Mouse (Mus musculus) right cerebral cortex, postnatal 36 days (tissue): ENCODE measurements around the gene Ankrd35.
"Not testable (repeated sequence)": the region's sequence is repeated elsewhere in the genome, so short reads cannot be mapped to it uniquely, and the experiment has no call there.

Experiments used
- DNase-seq, 2 experiments: peaks; one replicate each; pipeline ENCODE4 v3.0.0; 2022; ENCODE audit warnings: low spot score in 2 of 2, mixed read lengths in 1 of 2

Gene Ankrd35

DNA sequence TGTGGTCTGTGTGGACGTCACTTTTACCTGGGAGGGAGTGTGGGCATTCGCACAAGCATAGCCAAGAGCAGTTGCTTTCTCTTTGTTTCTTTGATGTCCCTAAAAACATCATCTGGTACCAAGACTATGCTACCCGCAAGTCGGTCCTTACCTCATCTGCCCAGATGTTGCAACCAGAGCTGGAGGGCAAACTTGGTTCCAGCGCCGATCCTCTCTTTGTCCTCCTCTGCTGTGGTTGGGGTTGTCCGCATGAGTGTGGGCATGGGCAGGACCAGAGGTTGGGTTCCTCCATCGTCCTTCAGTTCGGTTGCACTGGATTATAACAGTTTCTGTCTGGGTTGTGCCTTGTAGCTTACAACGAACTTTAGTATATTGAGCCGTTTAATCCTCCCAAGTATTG lies 36.3 kb downstream of the Ankrd35 start:
- no peak for DNase-seq

DNA sequence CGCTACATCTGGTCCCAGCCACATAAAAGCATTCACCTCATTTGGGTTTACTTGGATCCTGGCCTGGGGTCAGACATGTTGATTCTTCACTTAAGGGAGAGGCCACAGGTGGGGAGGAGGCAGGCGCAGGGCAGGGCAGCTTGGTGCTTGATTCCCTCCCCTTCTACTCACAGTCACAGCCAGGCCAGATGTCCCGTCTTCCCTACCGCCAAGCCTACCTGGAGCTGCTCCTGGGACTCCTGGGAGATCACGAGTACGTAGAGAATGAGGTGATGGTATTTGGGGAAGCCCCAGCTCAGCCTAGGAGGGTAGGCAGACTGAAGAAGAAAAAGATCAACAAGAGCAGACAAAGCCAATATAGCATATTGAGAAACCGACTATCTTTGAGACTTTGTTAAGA lies 37.1 kb downstream of the Ankrd35 start:
- DNase-seq, result no peak

DNA sequence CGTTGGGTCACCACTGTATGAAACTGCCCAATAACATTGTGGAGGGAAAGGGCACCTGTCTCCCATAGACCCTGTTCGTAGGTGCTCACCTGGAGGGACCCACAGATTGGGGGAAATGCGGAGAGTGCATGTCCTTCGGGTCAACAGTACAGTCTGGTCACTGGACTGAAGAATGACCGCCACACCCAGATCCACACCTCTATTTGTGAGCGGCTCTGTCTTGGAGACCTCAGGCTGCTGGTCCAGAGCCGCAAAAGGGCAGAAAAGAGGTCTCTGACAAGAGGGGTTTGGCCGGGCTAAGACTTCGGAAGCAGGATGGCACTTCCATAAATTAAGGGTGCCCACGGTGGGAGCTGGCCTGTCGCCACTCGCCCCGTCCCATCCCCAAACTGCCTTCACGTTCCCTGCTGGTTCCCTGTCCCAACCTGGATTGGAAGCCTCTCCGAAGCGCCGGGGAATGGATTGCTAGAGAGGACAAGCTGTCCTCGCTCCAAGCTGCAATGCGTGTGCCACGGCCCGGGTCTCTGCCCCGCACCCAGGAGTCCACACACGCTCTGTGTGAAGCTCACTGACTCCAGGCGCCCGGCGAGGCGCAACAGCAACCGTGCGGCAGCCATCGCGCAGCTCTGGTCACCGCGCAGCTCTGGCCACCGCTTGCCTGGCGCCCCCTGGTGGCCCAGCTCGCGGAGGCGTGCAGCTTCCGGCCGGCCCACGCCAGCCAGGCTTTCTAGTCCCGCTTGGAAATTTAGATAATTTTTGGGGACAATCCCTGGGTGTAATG lies 38.2 kb downstream of the Ankrd35 start, which contains the start of gene Nudt17:
Gene Nudt17, minus strand, starts transcription at position 660 of the 781 bp plus-strand sequence.
- peak; percentile 70 to 72 for DNase-seq

DNA sequence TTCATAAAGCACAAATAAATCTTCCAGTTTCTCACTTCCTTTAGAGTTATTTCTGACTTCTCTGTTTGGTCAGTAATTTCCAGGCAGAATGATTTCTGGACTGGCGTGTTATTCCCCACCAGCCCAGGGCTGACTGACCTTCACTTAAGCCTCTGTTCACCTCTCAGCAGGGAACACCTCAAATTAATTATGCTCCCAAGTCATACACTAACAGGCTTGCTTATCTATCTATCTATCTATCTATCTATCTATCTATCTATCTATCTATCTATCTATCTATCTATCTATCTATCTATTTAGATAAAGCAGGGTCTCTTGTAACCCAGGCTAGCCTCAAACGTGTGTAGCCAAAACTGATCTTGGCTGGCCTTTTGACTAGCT lies 38.7 kb downstream of the Ankrd35 start:
- no peak for DNase-seq

DNA sequence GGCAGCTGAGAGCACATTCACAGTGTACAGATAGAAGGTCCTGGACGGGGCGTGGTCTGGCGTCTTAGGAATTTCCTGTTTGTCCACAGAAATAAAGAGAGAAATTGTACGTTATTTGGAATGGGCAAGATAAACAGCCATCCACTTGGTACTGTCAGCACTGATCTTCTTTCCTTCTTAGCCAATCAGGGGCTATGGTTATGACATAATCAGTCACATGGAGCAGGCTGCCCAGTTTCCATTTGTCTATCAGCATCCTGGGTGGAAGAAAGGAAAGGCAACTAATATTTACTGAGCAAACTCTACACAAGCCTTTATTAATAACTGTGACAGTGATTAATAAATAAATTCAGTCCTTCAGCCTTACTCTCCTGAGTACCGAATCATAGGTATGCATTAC lies 44.4 kb downstream of the Ankrd35 start:
- no peak for DNase-seq

DNA sequence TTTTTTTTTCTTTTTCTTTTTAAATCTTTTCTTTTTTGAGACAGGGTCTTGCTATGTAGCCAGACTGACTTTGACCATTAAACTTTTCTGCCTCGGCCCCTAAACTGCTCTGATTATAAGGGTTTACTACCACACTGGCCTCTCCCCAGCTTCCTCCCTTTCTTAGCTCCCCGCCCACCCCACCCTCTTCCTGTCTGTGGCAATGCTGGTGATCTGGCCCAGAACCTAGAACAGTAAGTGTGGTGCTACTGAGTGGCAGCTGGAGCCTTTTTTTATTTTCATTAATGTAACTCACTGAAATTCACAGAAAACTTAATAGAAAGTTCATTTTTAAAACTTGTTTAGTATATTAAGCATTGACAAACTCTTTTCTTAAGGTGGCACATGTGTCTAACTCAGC lies 45.9 kb downstream of the Ankrd35 start:
- DNase-seq, result no peak

DNA sequence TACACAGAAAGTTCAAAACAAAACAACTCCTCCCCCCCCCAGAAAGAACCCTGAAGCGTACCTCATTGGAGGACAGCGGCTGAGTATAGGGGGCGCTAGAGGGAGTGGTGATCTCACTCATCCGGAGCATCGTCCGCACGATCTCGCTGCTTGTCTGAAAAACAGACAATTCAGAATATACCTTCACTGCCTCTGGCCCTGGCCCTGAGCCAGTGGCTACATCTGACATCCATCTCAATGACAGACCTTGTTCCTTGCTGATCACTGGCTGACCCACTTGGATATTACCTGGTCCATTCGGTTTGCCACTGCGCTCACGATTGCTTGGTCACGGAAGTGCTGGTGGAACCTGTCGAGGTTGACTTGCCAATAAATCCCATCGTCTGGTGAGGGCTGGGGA lies 49.2 kb downstream of the Ankrd35 start:
- peak in 1 of 2 experiments; percentile 35 for DNase-seq

DNA sequence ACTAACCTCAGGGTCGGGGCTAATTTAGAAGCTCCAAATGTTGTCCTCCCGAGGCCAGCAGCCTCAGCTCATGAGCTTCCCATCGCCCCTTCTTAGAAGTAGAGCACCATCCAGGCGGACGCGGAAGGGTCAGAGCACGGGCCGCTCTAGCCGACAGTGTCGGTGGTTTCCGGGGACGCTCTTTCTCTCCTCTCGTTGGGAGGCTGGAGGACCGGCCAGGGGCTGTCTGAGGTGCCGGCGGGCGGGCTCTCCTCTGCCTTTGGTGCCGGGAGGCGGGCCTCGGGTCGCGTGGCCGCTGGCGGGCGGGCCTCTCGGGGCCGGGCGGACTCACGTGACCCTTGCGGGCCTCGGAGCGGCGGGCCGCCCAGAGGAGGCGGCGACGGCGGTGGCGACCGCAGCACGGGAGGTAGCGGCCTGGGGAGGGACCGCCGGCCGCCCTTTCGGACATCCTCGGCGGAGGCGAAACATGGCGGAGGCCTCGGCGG lies 57.5 kb downstream of the Ankrd35 start, which contains the start of the genes Polr3c and Rnf115:
Gene Polr3c, minus strand, starts transcription at position 286 of the 485 bp plus-strand sequence.
Gene Rnf115, plus strand, starts transcription at position 322 of the 485 bp plus-strand sequence.
- DNase-seq, result peak; percentile 93 to 95

DNA sequence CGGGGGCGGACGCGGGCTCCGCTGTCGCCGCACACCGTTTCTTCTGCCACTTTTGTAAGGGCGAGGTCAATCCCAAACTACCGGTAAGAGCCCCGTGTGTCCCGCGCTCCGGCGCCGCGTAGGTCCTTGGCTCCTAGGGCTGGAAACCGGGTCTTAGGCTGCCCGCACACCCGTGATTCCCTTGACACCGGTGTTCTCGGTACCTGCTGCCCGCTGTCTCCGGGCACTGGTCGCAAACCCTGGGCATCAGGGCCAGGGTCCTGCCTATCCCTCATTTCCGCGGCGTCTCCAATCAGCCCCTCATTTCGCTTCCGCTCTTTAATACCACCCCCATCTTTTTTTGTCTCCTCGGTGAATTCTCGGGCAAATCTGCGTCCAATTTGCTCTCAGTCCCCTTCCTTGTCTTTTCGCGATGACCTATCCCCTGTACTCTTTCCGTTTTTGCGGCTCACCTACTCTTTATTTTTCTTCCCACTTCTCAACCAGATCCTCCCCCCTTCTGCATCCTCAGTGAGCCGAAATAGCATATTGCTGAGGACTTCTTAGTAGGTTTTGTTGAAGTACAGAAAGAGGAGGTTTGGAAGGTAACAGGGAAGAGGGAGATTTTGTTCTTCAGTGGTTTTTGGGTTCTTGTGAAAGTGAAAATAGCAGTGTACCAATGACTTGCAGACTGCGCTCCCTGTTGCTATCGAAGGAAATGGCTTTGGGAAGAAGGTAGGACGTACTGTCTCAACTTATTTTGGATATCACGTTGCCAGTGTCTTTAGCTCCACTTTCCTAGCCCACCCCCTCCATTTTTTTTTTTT lies 58.1 kb downstream of the Ankrd35 start:
- DNase-seq, result no peak

DNA sequence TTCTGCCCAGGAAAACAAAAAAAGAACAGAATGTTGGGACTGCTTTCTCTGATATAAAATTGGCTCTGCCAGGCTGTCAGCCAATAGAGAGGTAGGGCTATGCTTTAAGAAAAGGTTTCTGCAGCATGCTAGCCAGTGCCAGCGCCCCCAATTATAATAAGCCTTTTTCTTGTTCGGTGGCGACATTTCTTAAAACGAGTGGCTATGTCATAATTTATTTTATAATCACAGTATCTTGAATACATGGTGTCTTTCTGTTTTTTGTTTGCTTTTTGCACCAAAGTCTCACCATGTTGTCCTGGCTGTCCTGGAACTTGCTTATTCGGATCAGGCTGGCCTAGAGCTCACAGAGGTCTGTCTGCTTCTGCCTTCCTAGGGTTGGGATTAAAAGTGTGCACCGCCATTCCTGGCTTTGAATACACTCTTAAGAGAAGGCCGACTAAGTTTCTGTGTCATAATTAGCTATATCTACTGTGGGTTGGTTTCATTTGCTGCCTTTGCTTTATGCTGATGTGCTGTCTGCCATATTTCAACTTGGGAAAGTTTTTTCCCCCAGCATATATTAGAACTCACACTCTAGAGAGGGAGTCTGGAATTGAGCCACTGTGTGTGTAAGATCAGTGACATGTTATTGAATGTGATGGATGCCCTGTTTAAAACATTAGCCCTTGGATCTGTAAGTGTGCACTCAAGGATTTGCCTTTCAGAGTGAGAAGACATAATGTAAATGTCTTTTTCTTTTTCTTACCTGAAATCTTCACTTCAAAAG lies 58.9 kb downstream of the Ankrd35 start:
- DNase-seq, result peak in 1 of 2 experiments; percentile 36

DNA sequence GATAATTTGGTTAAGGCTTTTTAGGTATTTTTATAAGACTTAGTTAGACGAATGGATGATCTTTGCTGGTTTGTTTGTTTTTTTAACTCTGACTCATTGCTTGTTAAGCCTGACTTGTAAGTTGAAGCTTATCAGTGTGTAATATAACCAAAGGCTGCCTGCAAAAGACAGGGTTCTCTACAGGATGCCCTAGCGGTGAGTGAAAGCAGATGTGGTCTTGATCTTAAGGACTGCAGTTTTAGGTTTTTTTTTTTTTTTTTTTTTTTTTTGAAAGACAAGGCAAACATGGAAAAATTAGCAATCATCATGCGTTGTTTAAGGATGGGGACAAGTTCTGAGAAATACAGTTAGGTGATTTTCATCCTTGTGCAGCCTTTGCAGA lies 59.5 kb downstream of the Ankrd35 start:
- no peak for DNase-seq

DNA sequence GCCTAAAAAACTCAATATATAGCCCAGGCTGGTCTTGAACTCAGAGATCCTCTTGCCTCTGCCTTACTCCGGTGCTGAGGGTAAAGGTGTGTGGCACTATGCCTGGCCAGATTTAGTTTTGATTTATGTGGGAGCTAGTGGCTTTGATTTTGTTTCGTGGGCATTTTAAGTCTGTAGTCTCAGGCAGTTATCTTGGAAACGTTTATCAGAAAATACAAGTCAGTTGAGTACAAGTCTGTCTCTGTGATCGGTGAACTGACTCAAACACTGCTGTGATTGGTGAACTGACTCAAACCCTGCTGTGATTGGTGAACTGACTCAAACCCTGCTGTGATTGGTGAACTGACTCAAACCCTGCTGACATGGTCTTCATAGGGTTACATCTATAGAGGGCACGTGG lies 60.9 kb downstream of the Ankrd35 start:
- DNase-seq, result no peak

DNA sequence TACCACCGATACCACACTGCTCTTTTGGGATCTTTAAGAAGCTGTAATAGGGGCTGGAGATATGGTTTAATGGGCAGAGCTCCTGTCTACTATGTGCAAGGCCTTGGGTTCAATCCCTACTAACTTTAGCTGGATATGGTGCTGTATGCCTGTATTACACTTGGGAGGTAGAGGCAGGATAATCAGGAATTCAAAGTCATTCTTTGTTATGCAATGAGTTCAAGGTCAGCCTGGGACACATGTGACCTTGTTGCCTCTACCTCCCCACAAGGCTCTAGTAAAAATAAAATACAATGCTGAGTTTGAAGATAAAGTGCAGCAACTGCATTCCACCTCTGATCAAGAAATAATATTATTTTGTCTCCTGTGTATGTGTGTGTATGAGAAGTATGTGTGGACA lies 64.1 kb downstream of the Ankrd35 start:
- DNase-seq, result no peak

DNA sequence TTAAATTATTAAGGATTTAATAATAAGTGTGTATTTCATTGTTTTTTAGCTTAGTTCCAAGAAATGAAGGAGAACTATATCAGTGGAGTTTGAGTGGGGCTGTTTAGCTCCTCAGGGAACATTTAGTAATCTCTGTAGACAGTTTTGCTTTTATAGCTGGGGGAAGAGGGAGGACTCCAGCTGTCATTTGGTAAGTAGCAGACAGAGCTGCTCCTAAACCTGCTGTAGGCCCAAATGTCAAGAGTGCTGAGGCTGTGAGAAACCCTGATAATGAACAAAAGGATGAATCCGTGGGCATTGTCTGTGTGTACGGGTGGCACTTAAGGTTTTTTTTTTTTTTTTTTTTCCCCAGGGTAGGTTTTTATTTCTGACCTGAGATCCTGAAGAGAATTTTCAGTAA lies 65.3 kb downstream of the Ankrd35 start:
- no peak for DNase-seq

DNA sequence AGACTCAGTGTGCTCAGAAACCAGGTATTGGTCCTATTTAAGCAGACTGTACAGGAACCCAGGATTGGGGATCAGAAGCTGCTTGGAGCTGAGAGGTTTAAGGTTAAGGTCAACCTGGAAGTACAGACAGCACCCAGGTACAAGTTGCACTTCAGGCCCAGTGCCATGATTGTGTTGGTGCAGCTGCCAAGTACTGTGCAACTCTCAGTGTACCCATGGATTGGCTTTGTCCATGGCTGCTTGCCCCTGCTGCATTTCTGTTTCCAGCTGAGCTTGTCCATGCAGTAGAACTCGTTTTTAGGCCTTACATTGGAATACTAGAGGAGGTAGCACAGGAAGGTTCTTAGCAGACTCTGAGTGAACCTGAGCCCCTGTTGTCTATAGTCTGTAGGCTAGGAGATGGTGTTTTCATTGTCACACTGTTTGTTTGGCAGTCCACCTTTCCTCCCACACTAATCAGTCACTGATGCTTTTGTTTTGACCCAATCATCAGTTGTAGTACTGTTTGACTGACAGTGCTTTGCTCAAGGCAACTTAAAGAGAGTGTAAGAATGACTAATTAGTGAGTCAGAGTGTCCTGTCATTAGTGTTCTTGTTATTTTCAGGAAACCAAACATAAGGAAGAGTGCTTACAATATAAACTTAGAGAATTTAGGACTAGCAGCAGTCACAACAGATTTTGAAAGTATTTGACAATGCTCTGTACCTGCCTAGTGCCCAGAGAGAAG lies 67.2 kb downstream of the Ankrd35 start:
- DNase-seq, result no peak

DNA sequence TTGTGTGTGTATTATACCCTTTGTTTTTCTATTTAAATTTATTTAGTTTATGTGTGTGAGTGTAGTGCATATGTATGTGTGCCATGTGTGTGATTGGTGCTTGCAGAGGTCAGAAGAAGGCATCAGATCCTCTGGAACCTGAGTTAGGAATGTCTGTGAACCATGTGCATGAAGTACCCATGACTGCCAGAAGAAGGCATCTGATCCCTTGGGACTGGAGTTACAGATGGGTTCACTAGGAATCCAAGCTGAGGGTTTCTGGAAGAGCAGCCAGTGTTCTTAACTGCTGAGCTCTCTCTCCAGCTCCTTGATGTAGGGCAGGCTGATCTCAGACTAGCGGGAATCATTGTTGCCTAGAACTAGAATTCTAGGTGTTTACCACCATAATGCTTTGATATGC lies 68.1 kb downstream of the Ankrd35 start:
- DNase-seq, result no peak

DNA sequence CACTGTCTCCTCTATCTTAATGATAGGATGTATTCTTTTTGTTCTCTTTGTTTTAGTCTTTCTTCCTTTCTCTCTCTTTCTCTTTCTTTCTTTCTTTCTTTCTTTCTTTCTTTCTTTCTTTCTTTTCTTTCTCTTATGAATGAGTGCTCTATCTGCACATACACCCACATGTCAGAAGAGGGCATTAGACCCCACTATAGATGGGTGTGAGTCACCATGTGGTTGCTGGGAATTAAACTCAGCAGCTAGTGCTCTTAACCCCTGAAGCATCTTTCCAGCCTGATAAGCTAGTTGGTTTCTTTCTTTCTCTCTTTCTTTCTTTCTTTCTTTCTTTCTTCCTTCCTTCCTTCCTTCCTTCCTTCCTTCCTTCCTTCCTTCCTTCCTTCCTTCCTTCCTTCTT lies 70.3 kb downstream of the Ankrd35 start:
- DNase-seq, result not testable (repeated sequence)
